Mouse (Mus musculus) T-cell, adult 2 months (primary cell): ENCODE measurements around the gene Mapk8ip1.
A peak's percentile ranks its signal among the peaks of the same experiment; 100 is the strongest.

Experiments used
- DNase-seq: peaks from one replicate; pipeline ENCODE4 v3.0.0; 2022; ENCODE audit warnings: low spot score

Gene Mapk8ip1

DNA sequence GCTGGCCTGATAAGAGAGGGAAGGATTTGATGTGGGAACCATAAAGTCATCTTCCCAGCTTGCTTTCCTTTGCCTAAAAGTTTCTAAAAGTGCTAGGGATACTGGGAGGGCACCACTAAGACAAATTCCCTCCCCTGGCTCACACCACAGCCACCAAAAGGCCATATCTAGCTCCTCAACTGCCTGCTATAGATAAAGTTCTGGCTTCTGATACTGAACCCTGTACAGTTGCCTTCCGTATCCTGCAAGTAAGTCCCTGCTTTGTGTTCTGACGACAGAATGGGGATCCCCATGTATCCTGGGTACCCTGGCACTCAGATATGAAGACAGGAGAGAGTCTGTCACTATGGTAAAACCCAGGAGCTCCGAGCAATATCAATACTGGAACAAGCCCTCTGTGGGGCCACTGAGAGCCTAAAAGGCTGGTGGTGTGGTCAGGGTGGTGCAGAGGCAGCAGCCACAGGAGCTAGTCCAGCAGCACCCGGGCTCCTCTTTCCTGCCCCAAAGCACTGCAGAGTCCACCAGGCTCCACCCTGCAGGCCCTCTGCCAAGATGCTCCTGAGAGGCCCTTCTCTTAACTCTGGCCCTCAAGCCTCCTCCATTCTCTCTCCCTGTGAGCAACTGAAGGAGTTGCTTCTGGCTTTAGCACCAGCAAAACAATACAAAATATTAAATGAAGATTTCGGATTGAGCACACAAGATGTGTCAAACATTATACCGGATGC, 10.7 kb downstream of the Mapk8ip1 start:
- DNase-seq, result no peak

DNA sequence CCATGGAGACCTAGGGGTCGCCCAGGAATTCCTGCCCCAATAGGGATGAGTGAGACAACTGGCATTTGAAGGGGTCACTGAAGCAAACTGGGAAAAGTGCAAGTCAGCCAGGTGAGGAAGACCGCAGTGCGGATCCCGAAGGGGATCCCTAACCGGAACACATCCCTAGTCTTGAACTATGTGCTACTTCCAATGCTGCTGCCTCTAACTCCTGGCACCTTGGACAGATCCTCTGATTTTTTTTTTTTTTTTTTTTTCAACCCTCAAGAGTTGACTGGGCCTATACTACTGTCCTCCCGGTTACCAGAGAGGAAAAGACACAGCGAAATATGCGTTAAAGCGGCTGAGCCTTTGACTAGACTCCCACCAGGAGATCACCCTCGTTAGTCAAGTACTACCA, 11.4 kb downstream of the Mapk8ip1 start:
- no peak for DNase-seq

DNA sequence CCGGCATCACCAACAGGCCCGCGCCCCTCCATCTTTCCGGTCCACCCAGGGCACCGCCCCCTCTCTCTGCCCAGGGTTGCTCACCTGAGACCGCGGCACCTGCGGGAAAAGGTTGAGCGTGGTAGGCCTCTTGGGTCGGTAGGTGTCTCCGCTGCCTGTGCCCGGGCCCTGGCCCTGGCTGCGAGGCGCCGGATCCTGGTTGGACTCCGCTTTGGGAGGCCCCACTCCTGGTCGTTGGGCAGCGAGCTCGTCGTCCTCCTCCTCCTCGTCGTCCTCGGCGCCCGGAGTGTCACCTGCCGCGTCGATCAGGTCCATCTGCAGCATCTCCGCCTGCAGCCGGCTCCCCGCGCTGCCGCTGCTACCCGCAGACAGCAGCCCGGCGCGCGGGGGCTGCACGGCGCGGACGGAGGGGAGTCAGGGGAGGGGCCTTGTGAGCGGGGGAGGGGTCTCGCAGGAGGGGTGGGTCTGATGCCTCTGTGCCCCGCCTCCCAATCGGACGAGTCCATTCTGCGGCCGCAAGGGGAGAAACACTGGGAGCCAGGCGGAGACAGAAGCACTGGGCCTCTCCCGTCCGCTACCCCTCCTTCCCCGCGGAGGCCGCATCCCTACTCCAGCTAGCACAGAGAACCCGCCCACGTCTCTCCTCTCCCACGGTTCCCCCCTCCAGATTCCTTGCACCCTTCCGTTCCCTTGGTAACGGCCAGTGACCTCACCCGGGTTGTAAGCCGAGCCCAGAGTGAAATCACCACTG, 12.0 kb downstream of the Mapk8ip1 start:
- DNase-seq, result peak; percentile 40

- DNase-seq, result no peak
These were observed 13.0 kb downstream of the Mapk8ip1 start for GRCm38 (mm10) chr2:92388081-92388517.

- DNase-seq, result no peak
These were observed 13.4 kb downstream of the Mapk8ip1 start for GRCm38 (mm10) chr2:92387646-92388045.

DNA sequence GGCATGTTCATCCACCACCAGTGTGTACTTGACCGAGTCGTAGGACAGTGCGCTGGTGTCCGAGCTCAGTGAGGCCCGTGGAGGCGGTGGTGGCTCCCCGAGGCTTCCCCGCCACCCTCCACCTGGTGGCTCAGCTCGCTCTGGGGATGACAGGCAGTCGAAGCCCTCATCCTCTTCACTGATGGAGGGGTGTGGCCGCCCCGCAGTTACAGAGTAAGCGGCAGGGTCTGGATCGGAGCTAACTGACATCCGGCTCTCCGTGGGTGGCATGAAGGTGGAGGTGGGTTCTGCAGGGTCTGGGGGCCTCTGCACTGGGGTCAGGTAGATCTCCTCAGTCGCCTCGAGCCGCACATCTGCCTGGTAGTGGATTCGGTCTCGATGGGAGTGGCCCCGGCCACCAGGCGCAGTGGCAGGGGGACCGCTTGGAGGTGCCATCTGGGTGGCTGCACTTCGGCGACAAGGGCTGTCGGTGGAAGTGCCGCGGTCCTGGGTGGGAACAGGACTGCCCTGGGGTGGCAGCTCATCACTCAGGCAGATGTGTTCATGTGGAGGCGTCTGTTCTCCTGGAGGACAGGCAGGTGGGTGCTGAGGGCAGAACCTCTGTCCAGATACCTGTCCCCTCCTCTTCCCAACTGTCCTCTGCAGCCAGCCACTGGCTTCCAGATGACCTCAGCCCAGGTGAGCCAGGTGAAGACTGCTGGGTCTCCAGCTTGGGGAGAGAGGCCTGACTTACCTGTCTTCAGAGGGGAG, 14.1 kb downstream of the Mapk8ip1 start:
- no peak for DNase-seq

- DNase-seq, result no peak
These were observed 15.7 kb downstream of the Mapk8ip1 start for GRCm38 (mm10) chr2:92385113-92386051.

DNA sequence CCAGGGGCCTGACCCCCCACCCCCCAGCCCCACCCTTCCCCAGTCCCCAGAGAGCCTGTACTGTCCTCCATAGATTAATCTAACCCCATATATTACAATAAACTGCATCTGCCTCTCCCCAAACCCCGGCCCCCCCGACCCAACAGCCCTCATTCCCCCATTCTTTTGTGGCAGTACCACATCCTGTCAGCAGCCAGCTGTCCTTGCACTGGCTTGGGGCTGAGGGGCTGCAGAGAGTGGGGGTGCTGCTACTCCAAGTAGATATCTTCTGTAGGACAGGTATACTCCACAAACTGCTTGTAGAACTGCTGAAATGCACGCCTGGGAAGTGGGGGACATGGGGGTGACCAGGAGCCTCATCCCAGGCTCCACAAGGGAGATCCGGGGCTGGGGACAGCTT, 17.0 kb downstream of the Mapk8ip1 start:
- no peak for DNase-seq

GRCm38 (mm10) chr2:92382759-92383158, 18.3 kb downstream of the Mapk8ip1 start:
- no peak for DNase-seq

DNA sequence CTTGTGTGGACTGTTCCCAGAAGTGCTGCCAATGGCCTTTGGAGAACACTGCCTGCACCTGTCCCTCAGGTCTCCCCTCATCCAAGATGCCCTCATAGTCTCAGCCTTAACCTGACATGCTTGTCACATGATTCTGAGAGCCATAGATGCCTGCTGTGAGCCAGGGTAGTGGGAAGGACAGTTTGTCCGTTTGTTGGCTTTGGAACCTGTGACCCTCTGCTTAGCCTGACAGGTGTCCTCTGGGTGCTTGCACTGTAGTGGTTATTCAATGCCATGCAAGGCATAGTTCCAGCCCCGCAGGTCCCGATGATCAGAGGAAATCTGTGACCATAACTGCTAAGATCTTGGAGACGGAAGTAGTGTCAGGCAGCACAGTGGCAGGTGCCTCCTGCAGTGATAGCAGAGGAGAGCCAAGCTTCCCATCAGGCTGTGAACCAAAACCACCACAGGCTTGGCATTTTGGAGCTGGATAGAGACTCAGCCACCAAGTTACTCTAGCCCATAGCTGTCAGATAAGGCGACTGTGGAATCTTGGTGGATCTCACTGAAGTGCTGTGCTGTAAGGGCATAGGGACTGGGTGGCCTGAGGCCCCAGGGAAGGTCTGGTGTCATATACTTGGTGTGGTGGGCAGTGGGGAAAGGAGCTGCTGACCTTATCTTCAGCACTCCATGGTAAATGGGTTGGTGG, 19.0 kb downstream of the Mapk8ip1 start, which contains the start of gene 1700029I15Rik:
Gene 1700029I15Rik (plus strand): TSS at position 638 of the 688 bp plus-strand sequence.
- DNase-seq, result no peak

DNA sequence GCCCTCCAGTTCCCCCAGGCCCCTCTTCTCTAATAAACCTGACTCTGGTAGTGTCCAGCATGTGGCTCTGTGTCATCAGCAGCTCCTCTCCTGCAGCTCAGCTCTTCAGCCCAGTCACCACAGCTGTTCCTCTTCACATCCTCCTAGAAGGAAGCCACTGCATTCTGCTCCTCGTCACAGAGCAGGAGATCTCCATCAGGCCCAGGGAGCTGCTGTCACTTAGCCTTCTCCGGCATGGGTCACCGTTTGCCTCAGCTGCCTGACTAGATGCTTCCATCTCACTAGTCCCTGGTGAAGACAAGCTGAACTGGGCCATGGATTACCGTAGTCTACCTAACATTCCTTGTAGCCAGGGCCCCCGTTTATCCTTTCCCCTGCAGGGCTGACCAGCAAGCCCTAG, 19.9 kb downstream of the Mapk8ip1 start:
- DNase-seq, result no peak

DNA sequence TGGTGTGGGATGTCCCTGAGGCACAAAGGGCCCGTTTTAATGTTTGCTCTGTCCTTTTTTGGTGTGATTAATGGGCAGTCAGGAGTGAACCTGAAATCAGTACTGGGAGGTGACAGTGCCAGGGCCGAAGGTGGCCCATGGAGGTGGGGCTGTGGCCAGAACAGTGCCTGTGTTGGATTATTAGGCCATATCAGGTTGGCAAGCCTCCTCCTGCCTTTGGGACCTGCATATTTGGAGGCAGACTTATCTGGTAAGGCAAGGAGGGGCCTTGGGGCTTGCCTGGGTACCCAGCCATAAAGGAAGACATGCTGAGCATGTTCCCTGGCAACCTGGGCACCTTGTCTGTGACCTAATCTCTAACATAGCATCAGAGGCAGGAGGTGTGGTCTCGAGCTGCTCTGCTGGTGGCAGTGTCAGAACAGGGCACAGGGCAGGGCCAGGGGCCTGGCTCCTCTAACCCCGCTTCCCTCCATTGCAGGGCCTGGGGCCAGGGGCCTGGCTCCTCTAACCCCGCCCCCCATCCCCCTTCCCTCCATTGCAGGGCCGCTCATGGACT, 20.5 kb downstream of the Mapk8ip1 start:
- no peak for DNase-seq

DNA sequence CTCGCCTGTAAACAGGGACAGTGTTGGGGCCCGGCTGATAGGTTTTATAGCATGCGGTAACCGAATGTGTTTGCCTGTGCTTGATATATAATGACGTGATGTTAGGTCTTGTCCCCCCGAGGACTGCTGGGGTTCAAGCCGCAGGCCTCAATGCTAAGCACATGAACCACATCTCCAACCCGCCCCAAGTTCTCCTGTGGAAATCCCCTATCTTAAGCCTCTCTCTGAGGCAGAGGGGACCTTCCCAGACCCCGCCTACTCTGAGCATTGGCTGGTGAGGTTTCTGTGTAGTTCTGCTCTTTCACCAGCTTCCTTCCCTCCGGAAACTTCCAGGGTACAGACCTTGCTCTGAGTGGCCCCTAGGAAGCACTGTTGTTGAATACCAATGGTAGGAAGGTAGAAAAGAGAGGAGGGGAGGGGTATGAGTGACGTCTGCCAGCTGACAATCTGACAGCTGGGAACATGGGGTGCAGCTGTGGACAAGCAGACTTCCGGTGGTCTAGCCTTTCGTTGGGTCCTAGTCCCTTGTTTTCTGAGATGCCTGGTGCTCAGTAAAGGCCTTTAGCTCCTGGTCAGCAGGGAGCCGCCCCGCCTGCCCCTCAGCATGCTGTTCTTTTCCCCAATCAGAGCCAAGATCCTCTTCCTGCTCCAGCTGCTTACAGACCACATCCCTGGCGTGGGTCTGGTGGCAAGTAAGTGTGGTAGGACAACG, 21.1 kb downstream of the Mapk8ip1 start:
- DNase-seq, result no peak

DNA sequence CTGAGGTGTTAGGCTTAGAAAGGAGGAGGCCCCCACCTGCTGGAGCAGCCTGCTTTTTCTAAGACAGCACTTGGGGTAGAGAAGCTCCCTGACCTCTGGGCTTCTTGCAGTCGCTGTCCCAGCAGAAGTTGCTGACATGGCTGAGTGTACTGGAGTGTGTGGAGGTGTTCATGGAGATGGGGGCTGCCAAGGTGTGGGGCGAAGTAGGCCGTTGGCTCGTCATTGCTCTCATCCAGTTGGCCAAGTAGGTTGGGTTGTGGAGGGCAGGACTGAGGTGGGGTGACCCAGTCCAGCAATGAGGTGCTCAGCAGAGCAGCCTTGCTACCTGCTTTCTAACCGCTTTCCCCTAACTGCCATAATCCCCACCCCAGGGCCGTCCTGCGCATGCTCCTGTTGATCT, 23.7 kb downstream of the Mapk8ip1 start:
- no peak for DNase-seq

GRCm38 (mm10) chr2:92376300-92376699, 24.8 kb downstream of the Mapk8ip1 start:
- no peak for DNase-seq

- no peak for DNase-seq
These were observed 25.3 kb downstream of the Mapk8ip1 start for GRCm38 (mm10) chr2:92375788-92376187.

DNA sequence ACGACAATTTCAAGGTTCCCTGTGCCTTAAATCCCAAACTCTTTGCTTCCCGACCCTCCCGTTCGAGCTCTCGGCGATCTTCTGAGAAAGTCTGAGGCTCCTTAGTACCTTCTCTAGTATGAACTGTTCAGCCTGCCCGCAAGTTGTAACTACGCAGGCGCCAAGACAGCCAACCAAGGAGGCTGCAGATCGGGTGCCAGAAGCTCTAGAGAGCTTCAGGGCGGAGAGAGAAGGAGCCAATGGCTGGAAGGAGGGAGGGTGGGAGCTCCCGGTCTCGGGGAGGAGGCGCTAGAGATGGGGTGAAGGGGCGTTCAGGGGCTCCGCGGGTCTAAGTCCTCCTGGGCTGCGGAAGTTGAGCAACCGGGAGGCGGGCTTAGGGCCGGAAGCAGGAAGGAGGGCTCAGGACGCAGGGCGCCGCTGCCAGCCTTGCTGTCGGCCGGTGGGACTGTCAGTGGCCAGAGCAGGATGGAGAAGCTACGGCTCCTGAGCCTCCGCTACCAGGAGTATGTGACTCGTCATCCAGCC, 25.9 kb downstream of the Mapk8ip1 start:
- peak; percentile 98 for DNase-seq

DNA sequence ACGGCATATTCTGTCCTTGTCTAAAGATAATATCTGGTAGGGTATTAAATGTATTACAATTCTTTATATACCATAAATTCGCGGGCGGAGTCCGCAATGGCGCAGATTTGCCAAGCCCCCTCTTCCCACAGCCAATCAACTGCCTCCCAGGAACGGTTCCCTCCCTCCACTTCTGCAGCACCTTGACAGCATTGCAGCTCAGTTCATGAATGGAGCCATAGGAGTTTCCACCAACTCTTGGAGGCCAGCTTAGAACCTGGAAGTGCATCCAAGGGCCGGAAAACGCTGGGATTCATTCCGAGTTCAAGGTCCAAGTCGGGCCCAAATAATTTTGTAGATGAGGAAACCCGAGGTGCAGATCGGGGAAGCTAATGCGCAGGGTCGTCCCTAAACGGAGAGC, 26.5 kb downstream of the Mapk8ip1 start, which contains the start of the genes Pex16 and Large2:
Gene Pex16 (plus strand): TSS at position 163 of the 400 bp plus-strand sequence.
Gene Large2 (minus strand): TSS at position 356 of the 400 bp plus-strand sequence.
- DNase-seq, result peak; percentile 48

GRCm38 (mm10) chr2:92373437-92373813, 27.6 kb downstream of the Mapk8ip1 start:
- DNase-seq, result no peak
